Mouse (Mus musculus) heart, postnatal 0 days (tissue): ENCODE data around the gene Adamtsl1. TPM values are rescaled to one million over a fixed set of nuclear protein-coding genes. Genes with fewer than 3 reads are reported as not detected.

Experiments used
- ATAC-seq: fragments of 200-750 bp; cut with Nextera tagmentation; 2 replicates; pipeline ENCODE4 v1.8.0; 2017; ENCODE audit warnings: low read depth, moderate number of reproducible peaks, moderate library complexity; ENCODE audit not compliant: insufficient read depth
- DNase-seq: peaks from one replicate; pipeline ENCODE4 v3.0.0-alpha.2; 2016; ENCODE audit warnings: low spot score
- H3K27ac ChIP-seq: fragments of 300-500 bp; sonication (generic); 2 replicates; pipeline ENCODE4 v1.5.1; 2014; ENCODE audit warnings: low read depth, mild to moderate bottlenecking
- H3K27me3 ChIP-seq: fragments of 300-500 bp; sonication (generic); 2 replicates; pipeline ENCODE4 v1.6.1; 2014; ENCODE audit warnings: low read length, mixed read lengths; ENCODE audit not compliant: control insufficient read depth, insufficient read depth
- H3K36me3 ChIP-seq: fragments of 300-500 bp; sonication (generic); replicated peaks from 2 replicates; pipeline ENCODE4 v1.6.1; 2014; ENCODE audit warnings: low read length, mixed read lengths; ENCODE audit not compliant: control insufficient read depth, insufficient read depth
- H3K4me1 ChIP-seq: fragments of 300-500 bp; sonication (generic); 2 replicates; pipeline ENCODE4 v1.6.1; 2014; ENCODE audit warnings: antibody characterized with exemption; ENCODE audit not compliant: control insufficient read depth, insufficient read depth
- H3K4me2 ChIP-seq: fragments of 300-500 bp; sonication (generic); 2 replicates; pipeline ENCODE4 v1.6.1; 2014; ENCODE audit warnings: low read depth, mild to moderate bottlenecking, low read length, moderate library complexity
- H3K4me3 ChIP-seq: fragments of 300-500 bp; sonication (generic); 2 replicates; pipeline ENCODE4 v1.5.1; 2014; ENCODE audit warnings: low read depth, low read length
- H3K9ac ChIP-seq: fragments of 300-500 bp; sonication (generic); replicated peaks from 2 replicates; pipeline ENCODE4 v1.6.1; 2014; ENCODE audit warnings: low read depth, low read length, mixed read lengths
- H3K9me3 ChIP-seq: fragments of 300-500 bp; sonication (generic); replicated peaks from 2 replicates; pipeline ENCODE4 v1.6.1; 2016; ENCODE audit warnings: low read length; ENCODE audit not compliant: control insufficient read depth
- CTCF ChIP-seq: IDR thresholded peaks from 2 replicates; pipeline ENCODE4 v1.5.1; 2016; ENCODE audit warnings: antibody characterized with exemption, control low read depth, low read depth
- EP300 ChIP-seq: IDR thresholded peaks from 2 replicates; pipeline ENCODE4 v1.6.1; 2016; ENCODE audit warnings: antibody characterized with exemption, low read depth
- WGBS: fragments of 180-500 bp; shearing (Covaris S2); extraction: QIAGEN DNeasy Blood & Tissue Kit; methylation state at CpG from one replicate; pipeline ENCODE4 v1.1.7; 2014; 5-methylcytosine and 5-hydroxymethylcytosine counted together
- polyA plus RNA-seq: library from polyadenylated mRNA; unstranded; fragments of >200 nt; fragmentation: Nextera tagmentation; extraction: Ambion mirVana; gene quantifications from 2 replicates; pipeline ENCODE4 v1.2.1, GENCODE M21; 2015
- total RNA-seq: library from RNA; depleted of rRNA; stranded (reverse); fragments of >200 nt; gene quantifications from 2 replicates; pipeline ENCODE4 v1.2.3, GENCODE M21; 2014; ENCODE audit warnings: low replicate concordance

Adamtsl1 gene
- total and polyA plus RNA-seq, 2 experiments from 2014 or later, result 3.9 to 6.0 TPM

DNA sequence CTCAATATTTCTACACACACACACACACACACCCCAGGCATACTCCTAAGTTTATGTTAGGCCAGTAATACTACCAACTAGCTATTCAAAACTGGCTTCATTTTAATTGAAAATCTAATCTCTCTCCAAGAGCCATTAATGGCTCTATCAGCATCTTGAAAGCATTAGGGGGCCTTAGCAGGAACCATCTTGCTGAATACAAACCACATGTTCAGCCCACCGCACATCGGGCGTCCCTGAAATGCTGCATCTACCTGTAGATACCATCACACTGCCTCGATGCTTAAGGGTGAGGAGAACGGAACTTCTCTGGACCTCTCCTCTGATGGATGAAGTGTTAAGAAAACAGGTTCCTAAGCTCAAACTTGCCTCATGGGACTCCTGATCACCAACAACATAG is 950.8 kb downstream of the Adamtsl1 start:
- WGBS, result 89% methylated on average over 5 of the region's 5 CpGs
- ATAC-seq, result no peak

More for the DNA sequence above, 950.8 kb downstream of the Adamtsl1 start:
- no peaks in the 10 kb centered on the region for H3K4me1 ChIP-seq
- no peak overlapping the region for H3K9ac ChIP-seq
- no peak overlapping the region for H3K4me3 ChIP-seq
- no peak for DNase-seq
- TF ChIP-seq CTCF (no peak), EP300 (no peak)
- H3K27ac ChIP-seq, result no peak overlapping the region
- no peaks in the 10 kb centered on the region for H3K27me3 ChIP-seq
- H3K9me3 ChIP-seq, result no peaks in the 10 kb centered on the region
- no peak overlapping the region for H3K4me2 ChIP-seq
- no peaks in the 10 kb centered on the region for H3K36me3 ChIP-seq
